In genomic region chr7:45147899-45148298, GRCm38 (mm10) we compare ENCODE assay signal across 24 mouse cellular contexts. TPM values are rescaled to one million over a fixed set of nuclear protein-coding genes. Genes with fewer than 3 reads are reported as not detected.
DNase-seq lines count a peak whose midpoint lies in the region; ATAC-seq lines count a peak whose summit lies in the region.
"Had no signal": no experiment of that assay in that cellular context is flagged by ENCODE, and none has a peak within 500 bp of the region (broad histone marks: within the 10 kb centered on the region; RNA-seq: fewer than 3 reads in every experiment).

No protein-coding gene starts in this region.

- DNase-seq in cerebellum, adult 9-11 months = peak; percentile 25
- DNase-seq in kidney, adult 11 months = peak; percentile 66
- DNase-seq in liver, embryonic 13.5 days = no peak
- DNase-seq in lung, adult 18-20 months = no peak
- no peak for DNase-seq in retina, postnatal 1 day
- DNase-seq: adrenal gland, adult 8-10 months; cerebellum, adult 11 months; gastrocnemius, adult 2 months; right cerebral cortex, postnatal 14 days; spleen, adult 18-20 months; thymus, postnatal 36 days had no signal

- 68% methylated on average over 11 of the region's 11 CpGs for WGBS in kidney, embryonic 15.5 days
- 80% methylated on average over 11 of the region's 11 CpGs for WGBS in liver, embryonic 13.5 days (ENCODE audit: insufficient replicate concordance)
- 93% methylated on average over 11 of the region's 11 CpGs for WGBS in forebrain, embryonic 15.5 days

- no peak overlapping the region for H3K9ac ChIP-seq in kidney, embryonic 15.5 days
- H3K9ac ChIP-seq in liver, embryonic 13.5 days = no peak overlapping the region
- no peak overlapping the region for H3K9ac ChIP-seq in forebrain, embryonic 15.5 days (replicated peaks)
- H3K9ac ChIP-seq: embryonic facial prominence, embryonic 13.5 days; heart, embryonic 15.5 days; limb, embryonic 13.5 days; midbrain, embryonic 12.5 days had no signal

- 0 out of 2 replicates have a peak overlapping the region, but pooled peaks have one; percentile 24 for H3K4me2 ChIP-seq in kidney, embryonic 15.5 days
- no peak overlapping the region for H3K4me2 ChIP-seq in liver, embryonic 13.5 days
- no peak overlapping the region for H3K4me2 ChIP-seq in forebrain, embryonic 15.5 days (replicated peaks)
- H3K4me2 ChIP-seq: embryonic facial prominence, embryonic 13.5 days; heart, embryonic 15.5 days; limb, embryonic 13.5 days; midbrain, embryonic 12.5 days had no signal

- no peaks in the 10 kb centered on the region for H3K27me3 ChIP-seq in kidney, embryonic 15.5 days
- no peaks in the 10 kb centered on the region for H3K27me3 ChIP-seq in liver, embryonic 13.5 days
- H3K27me3 ChIP-seq in forebrain, embryonic 15.5 days = no peaks in the 10 kb centered on the region
- H3K27me3 ChIP-seq: embryonic facial prominence, embryonic 13.5 days; heart, embryonic 15.5 days; limb, embryonic 13.5 days; midbrain, embryonic 12.5 days; Patski had no signal

- peaks cover 52% of the 10 kb centered on the region for H3K36me3 ChIP-seq in kidney, embryonic 15.5 days
- peaks cover 48% of the 10 kb centered on the region for H3K36me3 ChIP-seq in liver, embryonic 13.5 days
- no peaks in the 10 kb centered on the region; the same call in 1 of the 2 replicates for H3K36me3 ChIP-seq in forebrain, embryonic 15.5 days

- H3K4me1 ChIP-seq in kidney, embryonic 15.5 days = peaks cover 45% of the 10 kb centered on the region
- H3K4me1 ChIP-seq in liver, embryonic 13.5 days (replicated peaks) = peaks cover 32% of the 10 kb centered on the region
- peaks cover 9% of the 10 kb centered on the region for H3K4me1 ChIP-seq in forebrain, embryonic 15.5 days

- H3K4me3 ChIP-seq in kidney, embryonic 15.5 days (replicated peaks) = no peak overlapping the region
- H3K4me3 ChIP-seq in liver, embryonic 13.5 days (replicated peaks) = no peak overlapping the region
- H3K4me3 ChIP-seq in forebrain, embryonic 15.5 days = no peak overlapping the region
- H3K4me3 ChIP-seq: embryonic facial prominence, embryonic 13.5 days; gastrocnemius, adult 2 months; heart, embryonic 15.5 days; hindbrain, embryonic 10.5 days; limb, embryonic 13.5 days; midbrain, embryonic 12.5 days; myocyte had no signal

- peak overlapping the region; percentile 54; the same call in 1 of the 2 replicates for H3K27ac ChIP-seq in kidney, embryonic 15.5 days
- H3K27ac ChIP-seq in liver, embryonic 13.5 days = no peak overlapping the region
- no peak overlapping the region for H3K27ac ChIP-seq in forebrain, embryonic 15.5 days (replicated peaks)
- H3K27ac ChIP-seq: embryonic facial prominence, embryonic 13.5 days; hindbrain, embryonic 10.5 days; limb, embryonic 13.5 days; midbrain, embryonic 12.5 days had no signal

- H3K9me3 ChIP-seq in kidney, embryonic 15.5 days (replicated peaks) = no peaks in the 10 kb centered on the region
- H3K9me3 ChIP-seq in liver, embryonic 13.5 days (replicated peaks) = no peaks in the 10 kb centered on the region
- H3K9me3 ChIP-seq in forebrain, embryonic 15.5 days = no peaks in the 10 kb centered on the region
- H3K9me3 ChIP-seq: embryonic facial prominence, embryonic 13.5 days; heart, embryonic 15.5 days; hindbrain, embryonic 10.5 days; limb, embryonic 13.5 days; midbrain, embryonic 12.5 days had no signal

- ATAC-seq in cerebellum, adult (ENCODE audit: insufficient number of reproducible peaks, low FRiP score, low TSS enrichment) = no peak
- ATAC-seq in kidney, embryonic 15.5 days (replicated peaks; ENCODE audit: low FRiP score) = peak; percentile 50
- ATAC-seq in liver, embryonic 13.5 days (ENCODE audit: low read depth) = peak; percentile 33; the same call in 1 of the 2 replicates
- ATAC-seq in forebrain, embryonic 15.5 days (replicated peaks) = no peak
- ATAC-seq: CD4-positive, CD25-positive, alpha-beta regulatory T cell, adult 4 months; forebrain, embryonic 16.5 days; Patski had no signal

RNA-seq across cellular contexts. Expression of gene Pih1d1, which starts 6.2 kb away (rescaled TPM):
- polyA plus RNA-seq in kidney, embryonic 15.5 days (2015; fragmentation: Nextera tagmentation; extraction: Ambion mirVana) = 107 and 108 TPM in 2 replicates
- 51.7 and 54.8 TPM in 2 replicates for polyA plus RNA-seq in liver, embryonic 13.5 days (2015; fragmentation: Nextera tagmentation; extraction: Ambion mirVana)
- 96.0 and 96.9 TPM in 2 replicates for polyA plus RNA-seq in forebrain, embryonic 15.5 days (2015; fragmentation: Nextera tagmentation; extraction: Ambion mirVana)

RNA-seq across cellular contexts. Expression of gene Aldh16a1, which starts 6.5 kb away (rescaled TPM):
- 69.3 and 69.9 TPM in 2 replicates for polyA plus RNA-seq in kidney, embryonic 15.5 days (2015; fragmentation: Nextera tagmentation; extraction: Ambion mirVana)
- polyA plus RNA-seq in liver, embryonic 13.5 days (2015; fragmentation: Nextera tagmentation; extraction: Ambion mirVana) = 28.0 and 30.3 TPM in 2 replicates
- 25.6 and 30.8 TPM in 2 replicates for polyA plus RNA-seq in forebrain, embryonic 15.5 days (2015; fragmentation: Nextera tagmentation; extraction: Ambion mirVana)

RNA-seq across cellular contexts. Expression of gene Flt3l, which starts 11.7 kb away (rescaled TPM):
- 1.9 and 7.5 TPM in 2 replicates for polyA plus RNA-seq in kidney, embryonic 15.5 days (2015; fragmentation: Nextera tagmentation; extraction: Ambion mirVana)
- 4.5 and 5.4 TPM in 2 replicates for polyA plus RNA-seq in liver, embryonic 13.5 days (2015; fragmentation: Nextera tagmentation; extraction: Ambion mirVana)
- polyA plus RNA-seq in forebrain, embryonic 15.5 days (2015; fragmentation: Nextera tagmentation; extraction: Ambion mirVana) = 1.6 and 2.1 TPM in 2 replicates

RNA-seq across cellular contexts. Expression of gene Gm45713, which starts 11.9 kb away (rescaled TPM):
- polyA plus RNA-seq in kidney, embryonic 15.5 days (2015; fragmentation: Nextera tagmentation; extraction: Ambion mirVana) = 0.44 TPM in 1 of 2 replicates, not detected in the other
- 0.12 and 0.37 TPM in 2 replicates for polyA plus RNA-seq in liver, embryonic 13.5 days (2015; fragmentation: Nextera tagmentation; extraction: Ambion mirVana)
- 0.15 TPM in 1 of 2 replicates, not detected in the other for polyA plus RNA-seq in forebrain, embryonic 15.5 days (2015; fragmentation: Nextera tagmentation; extraction: Ambion mirVana)
- polyA plus RNA-seq: CD4-positive, CD25-positive, alpha-beta regulatory T cell, adult 4 months; forebrain, embryonic 16.5 days; heart, embryonic 15.5 days; neural tube, embryonic 14.5 days; Patski had no signal

RNA-seq across cellular contexts. Expression of gene Slc17a7, which starts 15.8 kb away (rescaled TPM):
- 0.14 and 0.30 TPM in 2 replicates for polyA plus RNA-seq in kidney, embryonic 15.5 days (2015; fragmentation: Nextera tagmentation; extraction: Ambion mirVana)
- polyA plus RNA-seq in liver, embryonic 13.5 days (2015; fragmentation: Nextera tagmentation; extraction: Ambion mirVana) = not detected in 2 replicates
- 20.1 and 24.0 TPM in 2 replicates for polyA plus RNA-seq in forebrain, embryonic 15.5 days (2015; fragmentation: Nextera tagmentation; extraction: Ambion mirVana)
- polyA plus RNA-seq: CD4-positive, CD25-positive, alpha-beta regulatory T cell, adult 4 months; neural tube, embryonic 14.5 days had no signal

Comparison
In these comparisons a context has a peak if more than half of its experiments do, and no peak if none do; other contexts are left out.
1. DNase-seq: peak in cerebellum, adult 9-11 months (single experiment) and kidney, adult 11 months (single experiment); none in liver, embryonic 13.5 days (single experiment), lung, adult 18-20 months (0 of 2) and retina, postnatal 1 day (single experiment).
2. ATAC-seq: peak in kidney, embryonic 15.5 days (single experiment) and liver, embryonic 13.5 days (single experiment); none in cerebellum, adult (single experiment) and forebrain, embryonic 15.5 days (single experiment).